Mouse (Mus musculus) CH12F3 (cell line): ENCODE data around the gene Gria1.

ENCODE experiments used
- in situ Hi-C: fragments of 300-500 bp; cut with MboI; formaldehyde crosslinking; loops from 2 replicates; pipeline ENCODE4 v1.14.3; 2020; ENCODE audit warnings: low sequenced_read_pairs

Gene Gria1

GRCm38 (mm10) chr11:57271687-57272086, 260.5 kb downstream of the Gria1 start:
- in situ Hi-C loops: no loop called here

DNA sequence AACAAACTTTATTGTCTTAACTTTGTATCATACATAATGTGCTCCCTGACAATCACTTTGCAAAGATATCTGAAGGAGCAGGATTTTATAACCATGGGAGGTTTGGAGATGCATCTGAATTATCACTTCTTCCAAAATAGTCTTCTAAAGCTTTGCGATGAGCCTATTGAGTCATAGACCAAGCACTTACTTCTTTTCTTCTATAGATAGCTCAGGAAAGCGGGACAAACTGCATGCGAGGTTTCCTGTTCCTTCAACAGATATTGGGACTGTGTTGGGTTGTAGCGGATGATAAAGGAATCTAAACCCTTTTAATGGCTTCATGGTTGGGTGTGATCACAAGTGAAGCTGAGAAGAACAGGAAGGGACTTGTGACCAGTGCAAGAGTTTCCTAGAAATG, 263.5 kb downstream of the Gria1 start:
- in situ Hi-C loops: no loop called here

- in situ Hi-C loops: no loop called here
Observed at GRCm38 (mm10) chr11:57278056-57278455, 266.9 kb downstream of the Gria1 start.

- in situ Hi-C loops: no loop called here
Observed at GRCm38 (mm10) chr11:57286119-57286518, 274.9 kb downstream of the Gria1 start.

DNA sequence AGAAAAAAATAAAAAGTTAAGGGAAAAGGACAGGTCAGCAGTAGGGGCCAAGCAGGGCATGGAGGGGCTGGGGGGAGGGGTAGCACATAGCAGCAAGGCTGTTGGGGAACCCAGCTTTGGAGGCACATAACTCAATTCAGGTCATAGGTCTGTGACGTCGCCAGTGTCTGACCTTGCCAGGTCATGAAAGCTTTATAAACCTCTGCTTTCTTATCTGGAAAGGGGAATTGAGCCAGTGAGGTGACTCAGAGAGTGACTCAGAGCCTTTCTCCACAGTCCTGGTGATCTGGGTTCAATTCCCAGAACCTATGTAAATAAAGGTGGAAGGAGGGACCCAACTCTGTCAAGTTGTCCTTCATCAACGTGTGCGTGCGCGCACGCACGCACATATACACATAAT, 286.2 kb downstream of the Gria1 start:
- in situ Hi-C loops: no loop called here

GRCm38 (mm10) chr11:57298263-57298662, 287.1 kb downstream of the Gria1 start:
- in situ Hi-C loops: no loop called here

DNA sequence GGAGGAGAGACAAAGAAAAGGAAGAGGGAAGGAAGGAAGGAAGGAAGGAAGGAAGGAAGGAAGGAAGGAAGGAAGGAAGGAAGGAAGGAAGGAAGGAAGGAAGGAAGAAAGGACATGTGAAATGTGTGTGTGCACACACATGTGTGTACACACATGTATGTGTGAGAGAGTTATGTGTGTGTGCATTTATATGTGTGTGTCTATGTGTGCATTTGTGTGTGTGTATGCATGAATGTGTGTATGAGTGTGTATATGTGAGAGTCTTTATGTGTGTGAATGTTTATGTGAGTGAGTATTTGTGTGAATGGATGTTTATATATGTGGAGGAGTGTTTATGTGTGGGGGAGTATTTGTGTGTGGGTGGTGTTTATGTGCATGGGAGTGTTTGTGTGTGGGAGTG, 287.5 kb downstream of the Gria1 start:
- in situ Hi-C loops: no loop called here

DNA sequence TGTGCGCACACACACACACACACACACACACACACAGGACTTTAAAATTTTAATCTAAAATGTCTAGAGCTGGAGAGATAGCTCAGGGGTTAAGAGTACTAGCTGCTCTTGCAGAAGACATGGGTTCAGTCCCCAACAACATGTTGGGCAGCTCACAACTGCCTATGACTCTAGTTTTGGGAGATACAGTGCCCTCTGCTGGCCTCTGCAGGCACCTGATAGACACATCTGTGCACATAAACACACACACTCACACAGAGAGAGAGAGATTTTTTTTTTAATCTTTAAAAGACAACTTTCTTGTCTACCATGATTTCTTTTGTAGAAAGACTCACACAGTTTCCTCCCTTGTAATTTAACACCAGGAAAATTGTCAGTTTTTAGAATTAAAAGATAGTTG, 292.4 kb downstream of the Gria1 start:
- in situ Hi-C loops: no loop called here

DNA sequence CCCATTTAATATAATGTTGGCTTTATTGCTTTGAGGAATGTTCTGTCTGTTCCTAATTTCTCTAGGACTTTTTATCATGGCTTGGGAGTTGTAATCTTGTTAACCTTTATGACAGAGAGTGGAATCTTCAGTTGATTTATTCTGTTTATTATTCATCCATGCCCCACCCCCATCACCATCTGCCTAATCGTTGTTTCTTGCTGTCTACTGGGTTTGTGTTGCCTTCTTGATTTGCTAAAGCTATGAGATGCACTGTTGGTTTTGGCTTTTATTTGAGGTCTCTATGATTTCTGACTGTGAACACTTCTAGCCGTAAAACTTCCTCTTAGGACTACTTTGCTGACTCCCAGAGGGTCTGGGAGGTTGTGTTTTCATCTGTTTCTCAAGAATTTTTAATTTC, 294.9 kb downstream of the Gria1 start:
- in situ Hi-C loops: no loop called here

- in situ Hi-C loops: no loop called here
Observed at GRCm38 (mm10) chr11:57306892-57307291, 295.7 kb downstream of the Gria1 start.

DNA sequence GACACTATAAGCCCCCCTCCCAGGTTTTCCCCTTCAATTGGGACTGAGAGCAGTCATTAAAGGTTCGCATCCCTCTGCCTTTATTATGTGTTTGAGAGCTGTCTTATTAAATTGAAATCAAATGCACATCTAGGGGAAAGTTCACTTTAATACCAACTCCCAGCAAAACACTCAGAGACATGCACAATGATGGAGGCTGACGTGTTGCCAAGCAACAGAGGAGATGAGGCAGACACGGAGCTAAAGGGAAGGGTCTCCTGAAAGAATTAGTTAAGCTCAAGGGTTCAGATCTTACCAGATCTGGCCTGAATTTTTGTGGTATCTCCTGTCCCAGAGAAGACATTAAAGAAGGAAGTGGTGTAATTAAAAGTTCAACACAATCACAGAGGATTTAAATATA, 305.9 kb downstream of the Gria1 start:
- in situ Hi-C loops: no loop called here

- in situ Hi-C loops: no loop called here
Observed at GRCm38 (mm10) chr11:57317478-57317877, 306.3 kb downstream of the Gria1 start.

DNA sequence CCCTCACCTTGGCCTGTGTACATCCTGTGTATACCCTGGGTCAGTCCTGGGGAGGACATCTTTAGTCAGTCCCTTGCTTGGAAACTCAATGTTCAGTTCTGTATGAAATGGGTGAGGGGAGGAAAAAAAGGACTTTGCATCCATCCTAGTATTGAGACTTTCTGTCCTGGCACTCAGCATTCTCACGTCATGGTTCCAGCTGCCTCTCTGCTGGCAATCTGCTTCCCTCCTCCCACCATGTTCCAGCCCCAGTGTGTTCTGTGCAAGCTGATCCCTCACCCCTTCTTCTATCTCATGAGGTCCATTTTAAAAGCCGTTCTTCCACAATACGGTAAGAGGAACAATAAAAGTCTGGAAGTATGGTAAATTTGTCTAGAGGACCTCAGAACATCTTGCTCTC, 308.2 kb downstream of the Gria1 start:
- in situ Hi-C loops: no loop called here

DNA sequence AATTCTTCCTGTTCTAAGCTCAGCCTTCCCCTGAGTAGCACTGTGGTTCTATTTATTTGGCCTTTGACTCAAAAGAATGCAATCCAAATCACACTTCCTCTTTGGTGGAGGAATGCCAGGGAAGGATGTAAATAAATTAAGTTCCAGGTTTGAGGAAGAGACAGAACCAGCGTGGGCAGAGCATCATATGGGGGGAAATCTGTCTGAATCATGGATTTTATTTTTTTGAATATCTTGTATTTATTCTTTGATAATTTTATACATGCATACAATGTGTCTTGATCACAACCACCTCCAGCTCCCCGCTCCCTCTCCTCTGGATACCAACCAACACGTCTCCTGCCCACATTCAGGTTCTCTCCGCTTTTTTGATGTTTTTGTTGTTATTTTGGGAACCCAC, 312.9 kb downstream of the Gria1 start:
- in situ Hi-C loops: no loop called here
